Mouse (Mus musculus): ENCODE data around the gene Smarcc1. TPM values are rescaled to one million over a fixed set of nuclear protein-coding genes. Genes with fewer than 3 reads are reported as not detected.
"Not testable (repeated sequence)": the region's sequence is repeated elsewhere in the genome, so short reads cannot be mapped to it uniquely, and the experiment has no call there.

Smarcc1 gene
- total RNA-seq, 2 experiments from 2014 or later: 89.5 to 133 TPM

GRCm38 (mm10) chr9:110130896-110131524 lies 13.5 kb downstream of the Smarcc1 start:
- no peak for ATAC-seq (replicated peaks; ENCODE audit: low FRiP score, low TSS enrichment, poor library complexity, severe bottlenecking)

- peak; percentile 96 for ATAC-seq (replicated peaks; ENCODE audit: low FRiP score, low TSS enrichment, poor library complexity, severe bottlenecking)
These were observed 14.2 kb downstream of the Smarcc1 start for GRCm38 (mm10) chr9:110131525-110132197.

- ATAC-seq (replicated peaks; ENCODE audit: low FRiP score, low TSS enrichment, poor library complexity, severe bottlenecking): 0 out of 2 replicates have a peak, but pooled peaks have one; percentile 19
These were observed 14.7 kb downstream of the Smarcc1 start for GRCm38 (mm10) chr9:110132201-110132605.

- no peak for ATAC-seq (replicated peaks; ENCODE audit: low FRiP score, low TSS enrichment, poor library complexity, severe bottlenecking)
These were observed 15.4 kb downstream of the Smarcc1 start for GRCm38 (mm10) chr9:110132921-110133320.

- no peak for ATAC-seq (replicated peaks; ENCODE audit: low FRiP score, low TSS enrichment, poor library complexity, severe bottlenecking)
These were observed 16.7 kb downstream of the Smarcc1 start for GRCm38 (mm10) chr9:110134176-110134575.

- peak; percentile 100 for ATAC-seq (replicated peaks; ENCODE audit: low FRiP score, low TSS enrichment, poor library complexity, severe bottlenecking)
These were observed 21.6 kb downstream of the Smarcc1 start for GRCm38 (mm10) chr9:110139119-110139518.

- ATAC-seq (replicated peaks; ENCODE audit: low FRiP score, low TSS enrichment, poor library complexity, severe bottlenecking): no peak
These were observed 24.6 kb downstream of the Smarcc1 start for GRCm38 (mm10) chr9:110142097-110142496.

GRCm38 (mm10) chr9:110148598-110148997 lies 31.1 kb downstream of the Smarcc1 start:
- peak; percentile 63 for ATAC-seq (replicated peaks; ENCODE audit: low FRiP score, low TSS enrichment, poor library complexity, severe bottlenecking)

GRCm38 (mm10) chr9:110159036-110159435 lies 41.5 kb downstream of the Smarcc1 start:
- no peak for ATAC-seq (replicated peaks; ENCODE audit: low FRiP score, low TSS enrichment, poor library complexity, severe bottlenecking)

- ATAC-seq (replicated peaks; ENCODE audit: low FRiP score, low TSS enrichment, poor library complexity, severe bottlenecking): not testable (repeated sequence)
These were observed 43.0 kb downstream of the Smarcc1 start for GRCm38 (mm10) chr9:110160486-110160885.

- ATAC-seq (replicated peaks; ENCODE audit: low FRiP score, low TSS enrichment, poor library complexity, severe bottlenecking): no peak
These were observed 44.9 kb downstream of the Smarcc1 start for GRCm38 (mm10) chr9:110162441-110162840.

- no peak for ATAC-seq (replicated peaks; ENCODE audit: low FRiP score, low TSS enrichment, poor library complexity, severe bottlenecking)
These were observed 45.6 kb downstream of the Smarcc1 start for GRCm38 (mm10) chr9:110163071-110163470.

- ATAC-seq (replicated peaks; ENCODE audit: low FRiP score, low TSS enrichment, poor library complexity, severe bottlenecking): no peak
These were observed 53.4 kb downstream of the Smarcc1 start for GRCm38 (mm10) chr9:110170858-110171257.

- ATAC-seq (replicated peaks; ENCODE audit: low FRiP score, low TSS enrichment, poor library complexity, severe bottlenecking): no peak
These were observed 82.4 kb downstream of the Smarcc1 start for GRCm38 (mm10) chr9:110199870-110200269.

- ATAC-seq (replicated peaks; ENCODE audit: low FRiP score, low TSS enrichment, poor library complexity, severe bottlenecking): no peak
These were observed 88.3 kb downstream of the Smarcc1 start for GRCm38 (mm10) chr9:110205526-110206404.

- ATAC-seq (replicated peaks; ENCODE audit: low FRiP score, low TSS enrichment, poor library complexity, severe bottlenecking): no peak
These were observed 88.9 kb downstream of the Smarcc1 start for GRCm38 (mm10) chr9:110206437-110206836.

GRCm38 (mm10) chr9:110208265-110208664 lies 90.8 kb downstream of the Smarcc1 start:
- no peak for ATAC-seq (replicated peaks; ENCODE audit: low FRiP score, low TSS enrichment, poor library complexity, severe bottlenecking)

- no peak for ATAC-seq (replicated peaks; ENCODE audit: low FRiP score, low TSS enrichment, poor library complexity, severe bottlenecking)
These were observed 91.5 kb downstream of the Smarcc1 start for GRCm38 (mm10) chr9:110208967-110209366.

- ATAC-seq (replicated peaks; ENCODE audit: low FRiP score, low TSS enrichment, poor library complexity, severe bottlenecking): no peak
These were observed 106.8 kb downstream of the Smarcc1 start for GRCm38 (mm10) chr9:110224273-110224672.

GRCm38 (mm10) chr9:110226191-110226590 lies 108.7 kb downstream of the Smarcc1 start:
- ATAC-seq (replicated peaks; ENCODE audit: low FRiP score, low TSS enrichment, poor library complexity, severe bottlenecking): no peak
